9 mouse cellular contexts compared by ENCODE assay signal in the genomic region with DNA sequence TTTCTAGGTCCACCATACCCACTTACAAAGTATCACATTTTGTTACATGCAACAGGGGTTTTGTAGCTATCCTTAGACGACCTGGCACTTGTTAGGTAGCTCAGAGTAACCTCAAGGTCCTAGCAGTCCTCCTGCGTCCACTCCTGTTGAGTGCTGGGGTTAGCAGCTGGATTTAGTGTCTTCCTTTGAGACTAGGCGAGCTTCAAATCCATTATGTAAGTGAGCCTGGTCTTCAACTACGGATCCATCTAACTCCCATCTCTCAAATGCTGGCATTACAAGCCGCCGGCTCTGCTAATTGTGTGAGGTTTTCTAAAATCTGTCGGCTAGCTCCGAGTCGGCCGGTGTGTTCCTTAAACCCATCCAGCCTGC. TPM values are rescaled to one million over a fixed set of nuclear protein-coding genes. Genes with fewer than 3 reads are reported as not detected.
DNase-seq lines count a peak whose midpoint lies in the region; ATAC-seq and TF ChIP-seq lines count a peak whose summit lies in the region.
"Had no signal": no experiment of that assay in that cellular context is flagged by ENCODE, and none has a peak within 500 bp of the region (broad histone marks: within the 10 kb centered on the region; RNA-seq: fewer than 3 reads in every experiment).

No protein-coding gene starts in this region.

- TF ChIP-seq CTCF in MEL (IDR thresholded peaks at IDR 0.05 in 2 of 3, conservative IDR thresholded peaks at IDR 0.05 in 1 of 3; ENCODE audit: control insufficient read depth in 1 of 3, insufficient read depth in 1 of 3, low read depth in 2 of 3, low read length in 3 of 3, poor library complexity in 1 of 3, severe bottlenecking in 1 of 3) = no peak

- no peak for TF ChIP-seq POLR2A in MEL (IDR thresholded peaks at IDR 0.05; ENCODE audit: control insufficient read depth in 1 of 2, insufficient read depth in 1 of 2, low read depth in 1 of 2, low read length in 2 of 2, poor library complexity in 1 of 2)

- H3K4me3 ChIP-seq in heart, embryonic 16.5 days (ENCODE audit: low read length) = peak overlapping the region; percentile 97
- H3K4me3 ChIP-seq in MEL (ENCODE audit: control insufficient read depth in 1 of 2, insufficient read depth in 1 of 2, low read depth in 2 of 2, low read length in 2 of 2) = peak overlapping the region; percentile 24 to 35; a peak in 3 of 4 replicates
- peak overlapping the region; percentile 90 for H3K4me3 ChIP-seq in hindbrain, embryonic 11.5 days (ENCODE audit: low read depth, low read length)
- peak overlapping the region; percentile 97 for H3K4me3 ChIP-seq in midbrain, embryonic 10.5 days

- no peak overlapping the region for H3K27ac ChIP-seq in heart, embryonic 16.5 days (ENCODE audit: low read length)
- no peak overlapping the region for H3K27ac ChIP-seq in MEL (ENCODE audit: control insufficient read depth, low read depth, low read length)
- H3K27ac ChIP-seq in hindbrain, embryonic 11.5 days (ENCODE audit: low read depth, low read length) = peak overlapping the region; percentile 84; the same call in 1 of the 2 replicates
- peak overlapping the region; percentile 97 for H3K27ac ChIP-seq in midbrain, embryonic 10.5 days (replicated peaks)

- H3K4me1 ChIP-seq in heart, embryonic 16.5 days (ENCODE audit: control insufficient read depth, insufficient read depth, low read length) = peaks cover 15% of the 10 kb centered on the region
- peaks cover 0 to 6% of the 10 kb centered on the region in 2 experiments; a peak in 1 of 4 replicates for H3K4me1 ChIP-seq in MEL (ENCODE audit: control insufficient read depth in 1 of 2, insufficient read depth in 2 of 2, low read length in 2 of 2)
- H3K4me1 ChIP-seq in hindbrain, embryonic 11.5 days (replicated peaks; ENCODE audit: control insufficient read depth, insufficient read depth, low read length) = no peaks in the 10 kb centered on the region
- peaks cover 10% of the 10 kb centered on the region for H3K4me1 ChIP-seq in midbrain, embryonic 10.5 days

- TF ChIP-seq RAD21 in MEL (IDR thresholded peaks at IDR 0.05; ENCODE audit: low read depth, low read length) = no peak

- 0 out of 2 replicates have a peak, but pooled peaks cover 2% of the 10 kb centered on the region for H3K79me2 ChIP-seq in MEL (ENCODE audit: control insufficient read depth, insufficient read depth, low read length, poor library complexity)

- no peaks in the 10 kb centered on the region for H3K9me3 ChIP-seq in heart, embryonic 16.5 days (replicated peaks; ENCODE audit: control insufficient read depth, low read length)
- H3K9me3 ChIP-seq in MEL (replicated peaks; ENCODE audit: insufficient read depth, low read length) = no peaks in the 10 kb centered on the region
- H3K9me3 ChIP-seq in hindbrain, embryonic 11.5 days (ENCODE audit: control insufficient read depth, low read length) = no peaks in the 10 kb centered on the region
- H3K9me3 ChIP-seq in midbrain, embryonic 10.5 days (replicated peaks) = no peaks in the 10 kb centered on the region

- no peaks in the 10 kb centered on the region; the same call in 1 of the 2 replicates for H3K36me3 ChIP-seq in heart, embryonic 16.5 days (ENCODE audit: control insufficient read depth, insufficient read depth)
- peaks cover 1 to 3% of the 10 kb centered on the region in 2 experiments; a peak in 3 of 4 replicates for H3K36me3 ChIP-seq in MEL (ENCODE audit: control insufficient read depth in 1 of 2, insufficient read depth in 2 of 2, low read length in 2 of 2)
- H3K36me3 ChIP-seq in hindbrain, embryonic 11.5 days (ENCODE audit: control insufficient read depth, insufficient read depth, low read length) = no peaks in the 10 kb centered on the region
- peaks cover 43% of the 10 kb centered on the region for H3K36me3 ChIP-seq in midbrain, embryonic 10.5 days

- ATAC-seq in heart, embryonic 16.5 days (replicated peaks; ENCODE audit: extremely low read depth, insufficient read depth, low FRiP score) = no peak
- peak; percentile 28 for ATAC-seq in hindbrain, embryonic 11.5 days (ENCODE audit: low FRiP score)

- no peak for DNase-seq in heart, adult 11 months
- DNase-seq in MEL (ENCODE audit: low read depth, low spot score) = no peak
- no peak for DNase-seq in hindbrain, embryonic 11.5 days (ENCODE audit: low spot score)
- DNase-seq in midbrain, embryonic 10.5 days (ENCODE audit: low spot score) = no peak
- no peak for DNase-seq in cerebellum, adult 9-10 months
- DNase-seq in urinary bladder, adult 2 months (ENCODE audit: low spot score) = no peak
- no peak for DNase-seq in embryo, embryonic 11 days

- no peak for TF ChIP-seq EP300 in MEL (IDR thresholded peaks at IDR 0.05; ENCODE audit: low read depth in 1 of 2, low read length in 2 of 2)

- H3K27me3 ChIP-seq in heart, embryonic 16.5 days (ENCODE audit: control insufficient read depth, insufficient read depth, low read length) = no peaks in the 10 kb centered on the region
- H3K27me3 ChIP-seq in MEL (ENCODE audit: control insufficient read depth in 1 of 2, insufficient read depth in 2 of 2, low read length in 2 of 2) = no peaks in the 10 kb centered on the region
- no peaks in the 10 kb centered on the region for H3K27me3 ChIP-seq in hindbrain, embryonic 11.5 days (ENCODE audit: control insufficient read depth, insufficient read depth, low read length)
- peaks cover 5% of the 10 kb centered on the region; the same call in 1 of the 2 replicates for H3K27me3 ChIP-seq in midbrain, embryonic 10.5 days (ENCODE audit: low read depth, poor library complexity, severe bottlenecking)
- H3K27me3 ChIP-seq: Patski had no signal

- 14% methylated on average over 10 of the region's 10 CpGs for WGBS in heart, embryonic 16.5 days
- WGBS in hindbrain, embryonic 11.5 days = 10% methylated on average over 10 of the region's 10 CpGs
- WGBS in midbrain, embryonic 10.5 days = 13% methylated on average over 10 of the region's 10 CpGs

- peak overlapping the region; percentile 80 for H3K9ac ChIP-seq in heart, embryonic 16.5 days (ENCODE audit: low read length)
- H3K9ac ChIP-seq in MEL (ENCODE audit: control insufficient read depth, low read depth, low read length, poor library complexity, severe bottlenecking) = no peak overlapping the region
- H3K9ac ChIP-seq in hindbrain, embryonic 11.5 days (ENCODE audit: low read depth, low read length) = peak overlapping the region; percentile 93

- peak overlapping the region; percentile 85 for H3K4me2 ChIP-seq in heart, embryonic 16.5 days (ENCODE audit: low read depth, low read length)
- H3K4me2 ChIP-seq in hindbrain, embryonic 11.5 days (replicated peaks; ENCODE audit: low read depth, low read length) = peak overlapping the region; percentile 55

TF ChIP-seq in MEL, 35 proteins besides CTCF, POLR2A, EP300 and RAD21 (continues in another document):
- TF ChIP-seq KAT2A (conservative IDR thresholded peaks at IDR 0.05; ENCODE audit: low read depth, low read length) (no peak), TAL1 (IDR thresholded peaks at IDR 0.05; ENCODE audit: low read length) (no peak)

RNA-seq across cellular contexts. Expression of gene Rufy2, which starts 0.4 kb away (rescaled TPM):
- 16.5 and 16.9 TPM in 2 replicates for polyA plus RNA-seq in heart, embryonic 16.5 days (2015; fragmentation: Nextera tagmentation; extraction: Ambion mirVana)
- total RNA-seq in MEL (2012; rRNA removed) = 1.2 and 1.8 TPM in 2 replicates
- polyA plus RNA-seq in MEL (2012; ENCODE audit: insufficient read depth in 1 of 2, insufficient read length in 2 of 2, low read depth in 1 of 2, low replicate concordance in 2 of 2, missing spikeins in 1 of 2) = 1 to 10 TPM in 1 of 2 experiments, not detected in 1; 2.6 TPM
- polyA plus RNA-seq in hindbrain, embryonic 11.5 days (2014; fragmentation: Nextera tagmentation; extraction: Ambion mirVana) = 24.8 and 35.0 TPM in 2 replicates
- 24.9 and 25.3 TPM in 2 replicates for polyA plus RNA-seq in midbrain, embryonic 10.5 days (2016; fragmentation: Nextera tagmentation; extraction: Ambion mirVana)
- polyA plus RNA-seq in urinary bladder, adult 2 months (2012; rRNA removed) = 10.9 and 12.9 TPM in 2 replicates

RNA-seq across cellular contexts. Expression of gene Dna2, which starts 32.8 kb away (rescaled TPM):
- polyA plus RNA-seq in heart, embryonic 16.5 days (2015; fragmentation: Nextera tagmentation; extraction: Ambion mirVana) = 12.0 and 14.4 TPM in 2 replicates
- 28.0 and 30.3 TPM in 2 replicates for total RNA-seq in MEL (2012; rRNA removed)
- polyA plus RNA-seq in MEL (2012; ENCODE audit: insufficient read depth in 1 of 2, insufficient read length in 2 of 2, low read depth in 1 of 2, low replicate concordance in 2 of 2, missing spikeins in 1 of 2) = 10 to 100 TPM in 1 of 2 experiments, not detected in 1; 40.9 TPM
- 18.7 and 18.9 TPM in 2 replicates for polyA plus RNA-seq in hindbrain, embryonic 11.5 days (2014; fragmentation: Nextera tagmentation; extraction: Ambion mirVana)
- polyA plus RNA-seq in midbrain, embryonic 10.5 days (2016; fragmentation: Nextera tagmentation; extraction: Ambion mirVana) = 28.7 and 31.9 TPM in 2 replicates
- 2.5 and 3.7 TPM in 2 replicates for polyA plus RNA-seq in urinary bladder, adult 2 months (2012; rRNA removed)

RNA-seq across cellular contexts. Expression of gene Hnrnph3, which starts 44.4 kb away (rescaled TPM):
- 68.9 and 75.5 TPM in 2 replicates for polyA plus RNA-seq in heart, embryonic 16.5 days (2015; fragmentation: Nextera tagmentation; extraction: Ambion mirVana)
- 11.5 and 16.0 TPM in 2 replicates for total RNA-seq in MEL (2012; rRNA removed)
- polyA plus RNA-seq in MEL (2012; ENCODE audit: insufficient read depth in 1 of 2, insufficient read length in 2 of 2, low read depth in 1 of 2, low replicate concordance in 2 of 2, missing spikeins in 1 of 2) = 10 to 100 TPM in 1 of 2 experiments, not detected in 1; 62.4 TPM
- polyA plus RNA-seq in hindbrain, embryonic 11.5 days (2014; fragmentation: Nextera tagmentation; extraction: Ambion mirVana) = 163 and 166 TPM in 2 replicates
- polyA plus RNA-seq in midbrain, embryonic 10.5 days (2016; fragmentation: Nextera tagmentation; extraction: Ambion mirVana) = 215 and 228 TPM in 2 replicates
- 55.0 and 73.1 TPM in 2 replicates for polyA plus RNA-seq in urinary bladder, adult 2 months (2012; rRNA removed)

RNA-seq across cellular contexts. Expression of gene Pbld2, which starts 44.5 kb away (rescaled TPM):
- polyA plus RNA-seq in heart, embryonic 16.5 days (2015; fragmentation: Nextera tagmentation; extraction: Ambion mirVana) = 0.77 and 0.89 TPM in 2 replicates
- total RNA-seq in MEL (2012; rRNA removed) = 0.13 and 0.15 TPM in 2 replicates
- under 1 TPM in 1 of 2 experiments, not detected in 1; 0.15 TPM for polyA plus RNA-seq in MEL (2012; ENCODE audit: insufficient read depth in 1 of 2, insufficient read length in 2 of 2, low read depth in 1 of 2, low replicate concordance in 2 of 2, missing spikeins in 1 of 2)
- 1.3 and 1.5 TPM in 2 replicates for polyA plus RNA-seq in hindbrain, embryonic 11.5 days (2014; fragmentation: Nextera tagmentation; extraction: Ambion mirVana)
- polyA plus RNA-seq in midbrain, embryonic 10.5 days (2016; fragmentation: Nextera tagmentation; extraction: Ambion mirVana) = 0.89 and 1.1 TPM in 2 replicates
- polyA plus RNA-seq in urinary bladder, adult 2 months (2012; rRNA removed) = 3.6 and 4.7 TPM in 2 replicates

RNA-seq across cellular contexts. Expression of gene Slc25a16, which starts 59.2 kb away (rescaled TPM):
- 13.8 and 14.0 TPM in 2 replicates for polyA plus RNA-seq in heart, embryonic 16.5 days (2015; fragmentation: Nextera tagmentation; extraction: Ambion mirVana)
- total RNA-seq in MEL (2012; rRNA removed) = 7.7 and 8.3 TPM in 2 replicates
- 10 to 100 TPM in 1 of 2 experiments, not detected in 1; 12.1 TPM for polyA plus RNA-seq in MEL (2012; ENCODE audit: insufficient read depth in 1 of 2, insufficient read length in 2 of 2, low read depth in 1 of 2, low replicate concordance in 2 of 2, missing spikeins in 1 of 2)
- polyA plus RNA-seq in hindbrain, embryonic 11.5 days (2014; fragmentation: Nextera tagmentation; extraction: Ambion mirVana) = 11.6 and 12.9 TPM in 2 replicates
- 8.5 and 9.4 TPM in 2 replicates for polyA plus RNA-seq in midbrain, embryonic 10.5 days (2016; fragmentation: Nextera tagmentation; extraction: Ambion mirVana)
- 18.3 and 22.9 TPM in 2 replicates for polyA plus RNA-seq in urinary bladder, adult 2 months (2012; rRNA removed)

Comparison
In these comparisons a context has a peak if more than half of its experiments do, and no peak if none do; other contexts are left out.
1. H3K27ac ChIP-seq: peak in hindbrain, embryonic 11.5 days (single experiment) and midbrain, embryonic 10.5 days (single experiment); none in heart, embryonic 16.5 days (single experiment) and MEL (single experiment).
2. H3K4me3 ChIP-seq: peak in every context shown above with its lines; median percentile 97 in heart, embryonic 16.5 days; 97 in midbrain, embryonic 10.5 days; 90 in hindbrain, embryonic 11.5 days; 30 in MEL.